Mouse (Mus musculus): Measurements from ENCODE around the gene Cacnb1.

DNA sequence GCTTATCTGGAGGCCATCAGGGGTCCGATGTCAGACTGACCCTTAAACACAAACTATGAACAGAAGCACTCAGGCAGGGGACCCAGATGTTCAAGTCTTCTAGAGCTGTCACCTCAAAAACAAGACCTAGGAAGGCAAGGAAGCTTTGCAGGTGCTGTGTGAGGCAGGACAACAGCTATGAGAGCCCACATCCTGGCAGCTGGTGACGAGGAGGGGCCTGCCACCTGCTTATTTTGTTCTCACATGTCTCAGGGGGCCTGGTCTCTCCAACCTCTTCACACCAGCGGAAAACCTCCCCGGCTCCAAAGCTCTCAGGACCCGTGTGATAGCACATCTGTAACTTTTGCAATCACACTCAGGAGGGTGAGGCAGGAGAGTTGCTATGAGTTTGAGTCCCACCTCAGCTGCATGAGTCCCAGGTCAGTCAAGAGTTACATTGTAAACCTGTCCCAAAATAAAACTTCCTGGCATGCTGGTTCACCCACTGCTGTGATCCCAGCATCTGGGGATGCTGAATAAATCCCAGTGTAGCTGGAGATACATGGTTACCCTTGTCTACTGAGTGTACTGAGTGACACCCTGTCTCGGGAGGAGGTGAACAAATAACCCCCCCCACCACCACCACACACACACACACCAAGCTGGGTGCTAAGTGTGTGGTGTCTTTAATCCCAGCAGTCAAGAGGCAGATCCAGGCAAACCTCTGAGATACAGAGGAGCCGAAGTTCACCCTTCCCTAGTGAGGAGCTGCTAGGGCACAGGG lies 22.3 kb downstream of the Cacnb1 start:
- no peak for TF ChIP-seq ELF1 (IDR thresholded peaks at IDR 0.05; ENCODE audit: low read depth, low read length)
- no peak for TF ChIP-seq CTCF (IDR thresholded peaks at IDR 0.05 in 2 of 3, conservative IDR thresholded peaks at IDR 0.05 in 1 of 3; ENCODE audit: control insufficient read depth in 1 of 3, insufficient read depth in 1 of 3, low read depth in 2 of 3, low read length in 3 of 3, poor library complexity in 1 of 3, severe bottlenecking in 1 of 3)
- TF ChIP-seq MAFK (IDR thresholded peaks at IDR 0.05; ENCODE audit: borderline replicate concordance, low read depth, low read length) = no peak
- TF ChIP-seq TAL1 (IDR thresholded peaks at IDR 0.05; ENCODE audit: low read length) = no peak
- no peak for TF ChIP-seq CHD2 (IDR thresholded peaks at IDR 0.05; ENCODE audit: low read length)
- no peak for TF ChIP-seq TCF12 (IDR thresholded peaks at IDR 0.05; ENCODE audit: low read depth, low read length)
- no peak for TF ChIP-seq JUND (IDR thresholded peaks at IDR 0.05; ENCODE audit: low read depth, low read length)
- no peak for TF ChIP-seq ZMIZ1 (IDR thresholded peaks at IDR 0.05; ENCODE audit: low read depth, low read length)
- no peak for TF ChIP-seq GATA1 (IDR thresholded peaks at IDR 0.05; ENCODE audit: low read depth, low read length)
- no peak for TF ChIP-seq POLR2A (IDR thresholded peaks at IDR 0.05; ENCODE audit: control insufficient read depth in 1 of 2, insufficient read depth in 1 of 2, low read depth in 1 of 2, low read length in 2 of 2, poor library complexity in 1 of 2)
- TF ChIP-seq EP300 (IDR thresholded peaks at IDR 0.05; ENCODE audit: low read depth in 1 of 2, low read length in 2 of 2) = no peak

Measured in MEL (cell line).